Mouse (Mus musculus): Measurements from ENCODE around the gene Frmd4b. TPM values are rescaled to one million over a fixed set of nuclear protein-coding genes. Genes with fewer than 3 reads are reported as not detected.

Gene Frmd4b
- polyA plus RNA-seq, 1 experiment = 15.4 TPM

DNA sequence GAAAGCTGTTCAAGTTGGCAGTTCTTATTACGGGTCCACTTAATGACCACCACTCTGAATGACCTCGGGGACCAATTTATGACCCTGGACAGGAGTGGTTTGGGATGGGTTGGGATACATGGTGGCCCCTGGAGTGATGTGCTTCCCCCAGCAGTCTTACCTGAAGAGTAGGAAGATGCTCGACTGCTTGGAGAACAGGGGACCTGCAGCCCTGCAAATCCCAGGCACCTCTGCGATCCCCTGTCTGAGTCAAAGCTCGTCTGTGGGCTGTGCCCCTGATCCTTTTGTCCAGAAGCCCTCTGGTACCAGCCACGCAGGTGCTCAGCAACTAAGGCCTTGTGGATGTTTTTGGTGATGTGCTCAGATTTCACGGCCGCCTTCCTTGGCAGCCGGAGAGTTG lies 321.9 kb downstream of the Frmd4b start:
- Histone ChIP-seq H3K4me1 (ENCODE audit: control insufficient read depth, insufficient read depth, low read length) (no peaks in the 10 kb centered on the region), H3K27ac (ENCODE audit: control insufficient read depth, insufficient read depth, low read depth, low read length, poor library complexity) (no peak overlapping the region), H3K4me3 (replicated peaks; ENCODE audit: control insufficient read depth, low read depth, low read length) (no peak overlapping the region)
- WGBS = 86% methylated on average over 9 of the region's 9 CpGs
- no peak for TF ChIP-seq POLR2A (IDR thresholded peaks at IDR 0.05; ENCODE audit: borderline replicate concordance, control insufficient read depth, low read depth, low read length)
- TF ChIP-seq CTCF (IDR thresholded peaks at IDR 0.05; ENCODE audit: control insufficient read depth, insufficient read depth, low read length) = no peak

DNA sequence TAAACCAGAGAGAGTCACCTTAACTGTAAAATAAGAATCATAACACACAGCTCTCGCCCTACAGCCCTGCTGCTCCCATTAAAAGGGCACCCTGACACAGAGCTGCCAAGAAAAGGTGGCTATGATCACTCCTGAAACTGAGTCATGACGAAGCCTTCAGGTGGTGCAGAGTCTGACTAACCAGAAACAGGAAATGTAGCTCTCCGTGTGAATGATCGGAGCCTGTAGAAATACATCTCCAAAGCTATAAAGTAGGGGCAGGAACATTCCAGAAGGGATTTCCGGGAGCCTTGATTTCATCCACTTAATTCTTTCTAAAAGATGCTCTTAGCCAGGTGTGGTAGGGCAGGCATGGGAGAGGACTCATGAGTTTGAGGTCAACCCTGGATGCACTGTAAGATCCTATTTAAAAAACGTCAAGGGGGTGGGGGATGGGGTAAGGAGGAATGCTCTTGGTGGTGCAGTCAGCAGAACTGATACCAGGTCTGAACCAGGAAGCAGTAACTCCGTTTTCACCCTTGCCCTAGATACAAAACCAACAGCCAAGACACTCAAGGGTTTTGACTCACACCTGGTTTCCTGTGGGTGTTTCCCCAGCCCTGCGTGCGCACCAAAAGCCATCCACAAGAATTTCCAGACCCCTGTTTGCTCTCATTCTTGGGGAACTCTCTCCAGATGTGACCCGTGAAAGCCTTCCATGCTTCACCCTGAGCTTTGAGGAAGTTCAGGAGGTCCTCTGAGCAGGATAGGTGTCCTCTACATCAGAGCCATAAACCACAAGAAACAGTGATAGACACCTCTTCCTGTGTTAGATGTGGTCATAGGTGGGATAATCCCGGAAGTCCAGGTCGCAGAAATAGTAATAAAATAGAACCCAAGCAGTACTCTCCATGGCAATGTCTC lies 323.4 kb downstream of the Frmd4b start:
- no peak overlapping the region for H3K27ac ChIP-seq (ENCODE audit: control insufficient read depth, insufficient read depth, low read depth, low read length, poor library complexity)
- no peak overlapping the region for H3K4me3 ChIP-seq (replicated peaks; ENCODE audit: control insufficient read depth, low read depth, low read length)
- WGBS = 53% methylated on average over 12 of the region's 12 CpGs
- H3K4me1 ChIP-seq (ENCODE audit: control insufficient read depth, insufficient read depth, low read length) = no peaks in the 10 kb centered on the region; the same call in 1 of the 2 replicates
- no peak for TF ChIP-seq CTCF (IDR thresholded peaks at IDR 0.05; ENCODE audit: control insufficient read depth, insufficient read depth, low read length)
- TF ChIP-seq POLR2A (IDR thresholded peaks at IDR 0.05; ENCODE audit: borderline replicate concordance, control insufficient read depth, low read depth, low read length) = no peak

DNA sequence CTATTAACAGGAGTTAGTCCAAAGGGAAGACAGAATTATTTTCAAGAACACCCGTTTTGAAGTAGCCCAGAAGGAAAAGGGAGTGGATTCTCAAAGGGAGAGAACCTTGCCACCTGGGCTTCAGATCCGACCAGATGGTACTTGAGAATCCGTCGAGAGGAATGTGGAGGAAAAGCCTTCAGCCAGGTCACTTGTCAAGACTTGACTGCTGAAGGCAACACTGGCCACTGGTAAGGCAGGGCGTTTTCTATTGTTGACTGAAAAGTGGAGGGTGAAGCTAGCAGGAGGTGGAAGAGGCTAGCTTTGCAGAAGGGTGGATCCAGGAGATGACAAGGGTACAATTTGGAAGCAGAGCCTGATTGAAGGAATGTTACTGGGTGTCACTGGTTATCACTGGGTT lies 324.4 kb downstream of the Frmd4b start:
- Histone ChIP-seq H3K4me1 (ENCODE audit: control insufficient read depth, insufficient read depth, low read length) (no peaks in the 10 kb centered on the region; the same call in 1 of the 2 replicates), H3K27ac (ENCODE audit: control insufficient read depth, insufficient read depth, low read depth, low read length, poor library complexity) (no peak overlapping the region), H3K4me3 (replicated peaks; ENCODE audit: control insufficient read depth, low read depth, low read length) (no peak overlapping the region)
- 73% methylated on average over 5 of the region's 5 CpGs for WGBS
- no peak for TF ChIP-seq CTCF (IDR thresholded peaks at IDR 0.05; ENCODE audit: control insufficient read depth, insufficient read depth, low read length)
- no peak for TF ChIP-seq POLR2A (IDR thresholded peaks at IDR 0.05; ENCODE audit: borderline replicate concordance, control insufficient read depth, low read depth, low read length)

DNA sequence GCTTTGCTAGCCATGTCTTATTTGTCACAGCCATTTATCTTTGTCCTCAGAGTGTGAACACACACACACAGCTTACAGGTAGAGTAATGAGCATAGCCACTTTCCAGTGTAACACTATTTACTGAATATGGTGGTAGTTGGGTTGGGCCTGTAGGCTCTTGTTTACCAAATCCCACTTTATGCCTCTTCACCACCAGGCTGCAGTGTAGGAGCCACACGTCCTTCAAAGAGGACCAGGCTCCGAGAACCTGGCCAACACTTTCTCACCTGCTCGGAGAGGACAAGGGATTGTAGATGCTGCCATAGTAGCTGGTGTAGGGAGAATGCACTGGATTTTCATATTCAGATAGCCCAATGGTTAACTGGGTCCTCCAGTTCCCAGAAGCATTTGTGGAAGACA lies 325.2 kb downstream of the Frmd4b start:
- H3K4me1 ChIP-seq (ENCODE audit: control insufficient read depth, insufficient read depth, low read length) = no peaks in the 10 kb centered on the region; the same call in 1 of the 2 replicates

DNA sequence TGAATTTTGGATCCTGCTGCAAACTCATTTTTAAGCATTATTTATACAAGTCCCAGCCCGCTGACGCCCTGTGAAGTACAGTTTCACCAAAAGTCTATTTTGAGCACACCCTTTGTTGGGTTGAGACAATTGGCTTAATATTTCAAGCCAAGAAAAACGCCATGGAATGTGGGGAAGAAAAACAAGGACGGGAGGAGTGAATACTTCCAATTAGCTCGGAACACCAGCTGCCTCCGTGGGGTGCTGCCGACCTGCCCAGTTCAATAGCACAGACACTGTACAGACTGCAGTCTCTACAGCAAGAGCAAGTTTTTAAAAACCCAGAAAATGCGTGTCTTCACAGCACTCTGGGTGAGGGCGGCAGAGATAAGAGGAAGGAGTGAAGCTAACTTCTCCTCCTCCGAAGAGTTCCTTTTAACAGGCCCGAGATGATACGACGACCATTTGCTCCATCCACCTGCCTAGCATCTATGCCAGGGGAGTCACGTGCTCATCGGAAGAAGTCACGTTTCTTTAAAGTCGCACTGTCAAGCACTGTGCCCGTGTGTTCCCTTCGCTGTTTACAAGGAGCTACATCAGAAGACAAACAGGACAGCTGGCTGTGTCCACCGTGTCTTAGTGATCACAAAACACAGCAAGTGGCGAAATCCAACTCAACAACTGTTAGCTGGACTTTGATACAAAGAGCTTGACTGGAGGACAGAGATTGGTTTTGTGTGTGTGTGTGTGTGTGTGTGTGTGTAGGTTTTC lies 326.0 kb downstream of the Frmd4b start:
- no peaks in the 10 kb centered on the region; the same call in 1 of the 2 replicates for H3K4me1 ChIP-seq (ENCODE audit: control insufficient read depth, insufficient read depth, low read length)
- TF ChIP-seq POLR2A (IDR thresholded peaks at IDR 0.05; ENCODE audit: borderline replicate concordance, control insufficient read depth, low read depth, low read length) (no peak), CTCF (IDR thresholded peaks at IDR 0.05; ENCODE audit: control insufficient read depth, insufficient read depth, low read length) (no peak)
- no peak overlapping the region for H3K27ac ChIP-seq (ENCODE audit: control insufficient read depth, insufficient read depth, low read depth, low read length, poor library complexity)
- no peak overlapping the region for H3K4me3 ChIP-seq (replicated peaks; ENCODE audit: control insufficient read depth, low read depth, low read length)
- WGBS = 80% methylated on average over 21 of the region's 21 CpGs

More for the DNA sequence above, 325.2 kb downstream of the Frmd4b start:
- TF ChIP-seq CTCF (IDR thresholded peaks at IDR 0.05; ENCODE audit: control insufficient read depth, insufficient read depth, low read length) (no peak), POLR2A (IDR thresholded peaks at IDR 0.05; ENCODE audit: borderline replicate concordance, control insufficient read depth, low read depth, low read length) (no peak)
- 83% methylated on average over 3 of the region's 3 CpGs for WGBS
- no peak overlapping the region for H3K4me3 ChIP-seq (replicated peaks; ENCODE audit: control insufficient read depth, low read depth, low read length)
- no peak overlapping the region for H3K27ac ChIP-seq (ENCODE audit: control insufficient read depth, insufficient read depth, low read depth, low read length, poor library complexity)

DNA sequence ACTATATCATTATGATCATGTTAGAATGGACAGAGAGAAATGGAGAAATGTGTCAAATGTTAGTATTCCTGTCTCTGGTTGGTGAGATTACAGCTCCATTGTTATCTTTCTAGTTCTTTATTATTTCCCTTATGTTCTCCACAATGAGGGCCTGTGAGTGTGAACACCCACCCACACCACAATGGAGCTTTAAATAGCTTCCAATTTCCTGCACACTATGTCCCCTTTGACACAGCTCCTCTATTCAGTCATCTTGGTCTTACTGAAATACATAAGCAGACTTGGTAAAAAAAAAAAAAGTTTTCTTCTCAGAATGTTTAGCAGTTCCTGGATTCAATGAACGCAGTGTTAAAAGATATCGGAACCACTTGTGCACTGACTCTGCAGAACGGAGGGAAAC lies 326.7 kb downstream of the Frmd4b start:
- 86% methylated on average over 3 of the region's 3 CpGs for WGBS
- no peaks in the 10 kb centered on the region; the same call in 1 of the 2 replicates for H3K4me1 ChIP-seq (ENCODE audit: control insufficient read depth, insufficient read depth, low read length)
- TF ChIP-seq POLR2A (IDR thresholded peaks at IDR 0.05; ENCODE audit: borderline replicate concordance, control insufficient read depth, low read depth, low read length) = no peak
- no peak for TF ChIP-seq CTCF (IDR thresholded peaks at IDR 0.05; ENCODE audit: control insufficient read depth, insufficient read depth, low read length)
- no peak overlapping the region for H3K27ac ChIP-seq (ENCODE audit: control insufficient read depth, insufficient read depth, low read depth, low read length, poor library complexity)
- H3K4me3 ChIP-seq (replicated peaks; ENCODE audit: control insufficient read depth, low read depth, low read length) = no peak overlapping the region

DNA sequence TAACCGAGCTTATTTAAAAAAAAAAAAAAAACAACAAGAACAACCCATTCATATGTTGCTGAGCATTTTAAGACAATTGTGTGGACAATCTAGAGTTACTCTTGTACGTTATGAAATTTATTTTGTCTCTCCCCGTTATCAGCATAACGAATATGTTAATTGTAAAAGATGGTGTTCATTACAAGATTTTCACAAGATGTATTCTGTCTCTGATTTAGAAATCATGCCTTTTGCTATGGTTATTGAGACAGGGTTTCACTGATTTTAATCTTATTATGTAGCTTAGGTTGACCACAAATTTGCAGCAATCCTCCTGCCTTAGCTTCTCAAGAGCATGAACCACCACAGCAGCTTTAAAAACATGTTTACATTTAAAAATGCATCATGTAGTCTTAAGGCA lies 327.5 kb downstream of the Frmd4b start:
- WGBS = 83% methylated on average over 4 of the region's 4 CpGs
- H3K27ac ChIP-seq (ENCODE audit: control insufficient read depth, insufficient read depth, low read depth, low read length, poor library complexity) = no peak overlapping the region

DNA sequence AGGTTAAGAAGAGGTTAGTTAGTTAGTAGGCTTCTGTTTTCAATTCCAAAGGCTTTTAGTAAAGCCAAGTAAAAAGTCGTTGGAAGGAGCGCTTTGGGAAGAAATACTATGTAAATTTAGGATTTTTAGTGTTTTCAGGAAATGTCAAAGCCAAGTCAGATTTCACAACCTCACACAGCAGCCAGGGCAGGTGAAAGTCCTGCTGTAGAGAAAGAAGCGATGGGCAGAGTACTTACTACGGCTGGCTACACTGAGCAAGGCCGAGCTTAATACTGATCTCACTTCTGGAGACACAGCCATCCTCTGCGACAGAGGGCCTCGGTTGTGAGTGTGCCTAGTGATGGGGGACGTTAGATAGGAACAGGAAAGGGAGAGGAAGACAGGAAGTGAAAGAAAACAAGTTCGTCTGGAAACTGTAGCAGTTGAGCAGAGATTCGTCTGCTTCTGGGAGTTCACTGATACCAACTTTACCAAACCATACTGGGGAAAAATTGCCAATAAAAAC lies 328.0 kb downstream of the Frmd4b start:
- WGBS = 56% methylated on average over 10 of the region's 10 CpGs
- H3K27ac ChIP-seq (ENCODE audit: control insufficient read depth, insufficient read depth, low read depth, low read length, poor library complexity) = no peak overlapping the region
- TF ChIP-seq CTCF (IDR thresholded peaks at IDR 0.05; ENCODE audit: control insufficient read depth, insufficient read depth, low read length) (no peak), POLR2A (IDR thresholded peaks at IDR 0.05; ENCODE audit: borderline replicate concordance, control insufficient read depth, low read depth, low read length) (no peak)

More for the DNA sequence above, 327.5 kb downstream of the Frmd4b start:
- Histone ChIP-seq H3K4me1 (ENCODE audit: control insufficient read depth, insufficient read depth, low read length) (no peaks in the 10 kb centered on the region; the same call in 1 of the 2 replicates), H3K4me3 (replicated peaks; ENCODE audit: control insufficient read depth, low read depth, low read length) (no peak overlapping the region)
- TF ChIP-seq POLR2A (IDR thresholded peaks at IDR 0.05; ENCODE audit: borderline replicate concordance, control insufficient read depth, low read depth, low read length) (no peak), CTCF (IDR thresholded peaks at IDR 0.05; ENCODE audit: control insufficient read depth, insufficient read depth, low read length) (no peak)

More for the DNA sequence above, 328.0 kb downstream of the Frmd4b start:
- no peaks in the 10 kb centered on the region; the same call in 1 of the 2 replicates for H3K4me1 ChIP-seq (ENCODE audit: control insufficient read depth, insufficient read depth, low read length)
- H3K4me3 ChIP-seq (replicated peaks; ENCODE audit: control insufficient read depth, low read depth, low read length) = no peak overlapping the region

Data from bone marrow, adult 2 months (tissue).